Mouse (Mus musculus): Measurements from ENCODE around the gene Smpd1. TPM values are rescaled to one million over a fixed set of nuclear protein-coding genes. Genes with fewer than 3 reads are reported as not detected.

Smpd1 gene
- total RNA-seq (2014; rRNA removed), result 177 and 178 TPM in 2 replicates
- 103 and 108 TPM in 2 replicates for polyA plus RNA-seq (2015; fragmentation: Nextera tagmentation; extraction: Ambion mirVana)

GRCm38 (mm10) chr7:105554212-105554942 is at the start of gene Smpd1:
Gene Smpd1, plus strand, starts transcription at chr7:105554360.
- TF ChIP-seq CTCF (IDR thresholded peaks at IDR 0.05; ENCODE audit: low read depth), result no peak; the same call in 1 of the 2 replicates
- H3K4me3 ChIP-seq (ENCODE audit: low read length), result peak within 1 kb of the TSS; percentile 74

DNA sequence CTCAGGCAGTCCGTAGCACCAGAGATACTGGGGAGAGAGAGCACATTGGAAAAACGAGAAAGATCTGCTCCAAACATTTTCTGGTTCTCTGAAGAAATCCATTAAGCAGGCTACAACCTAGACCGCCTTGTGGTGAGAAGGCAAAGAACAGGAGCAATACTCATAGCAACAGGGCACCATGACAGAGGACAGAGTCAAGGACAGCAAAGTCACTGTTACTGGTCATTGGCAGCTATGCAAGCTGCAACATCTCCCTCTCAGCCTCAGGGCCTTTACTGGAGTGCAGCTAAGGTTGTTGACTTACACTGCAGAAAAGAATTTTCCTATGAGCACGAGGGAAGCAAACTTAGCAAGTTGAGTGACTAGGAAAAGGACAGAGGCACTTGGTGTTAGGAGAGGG is 46.9 kb upstream of the Smpd1 start:
- H3K36me3 ChIP-seq (ENCODE audit: insufficient read depth, low read length), result no peaks in the 10 kb centered on the region
- H3K27me3 ChIP-seq (ENCODE audit: insufficient read depth, low read length), result no peaks in the 10 kb centered on the region
- no peaks in the 10 kb centered on the region for H3K9me3 ChIP-seq (ENCODE audit: low read length)
- H3K4me3 ChIP-seq (ENCODE audit: low read length), result no peak overlapping the region
- no peak overlapping the region for H3K4me2 ChIP-seq (ENCODE audit: low read depth, low read length)
- no peak overlapping the region for H3K27ac ChIP-seq
- no peak overlapping the region for H3K9ac ChIP-seq (replicated peaks; ENCODE audit: low read length)
- ATAC-seq (no peak), DNase-seq (ENCODE audit: low spot score) (no peak)
- no peak for TF ChIP-seq CTCF (IDR thresholded peaks at IDR 0.05; ENCODE audit: low read depth)
- WGBS, result 72% methylated on average over 4 of the region's 4 CpGs
- H3K4me1 ChIP-seq (ENCODE audit: insufficient read depth, low read length), result no peaks in the 10 kb centered on the region

More at GRCm38 (mm10) chr7:105554212-105554942, at the start of gene Smpd1:
- Histone ChIP-seq H3K27ac (peak within 1 kb of the TSS; percentile 87), H3K4me2 (ENCODE audit: low read depth, low read length) (peak within 1 kb of the TSS; percentile 85), H3K27me3 (ENCODE audit: insufficient read depth, low read length) (no peaks in the 10 kb centered on the region), H3K4me1 (ENCODE audit: insufficient read depth, low read length) (peaks cover 19% of the 10 kb centered on the region), H3K9ac (replicated peaks; ENCODE audit: low read length) (peak within 1 kb of the TSS; percentile 84), H3K36me3 (ENCODE audit: insufficient read depth, low read length) (peaks cover 18% of the 10 kb centered on the region; the same call in 1 of the 2 replicates), H3K9me3 (ENCODE audit: low read length) (no peaks in the 10 kb centered on the region)
- 2% methylated on average over 26 of the region's 26 CpGs for WGBS
- DNase-seq (ENCODE audit: low spot score), result peak; percentile 95
- ATAC-seq, result peak; percentile 94

DNA sequence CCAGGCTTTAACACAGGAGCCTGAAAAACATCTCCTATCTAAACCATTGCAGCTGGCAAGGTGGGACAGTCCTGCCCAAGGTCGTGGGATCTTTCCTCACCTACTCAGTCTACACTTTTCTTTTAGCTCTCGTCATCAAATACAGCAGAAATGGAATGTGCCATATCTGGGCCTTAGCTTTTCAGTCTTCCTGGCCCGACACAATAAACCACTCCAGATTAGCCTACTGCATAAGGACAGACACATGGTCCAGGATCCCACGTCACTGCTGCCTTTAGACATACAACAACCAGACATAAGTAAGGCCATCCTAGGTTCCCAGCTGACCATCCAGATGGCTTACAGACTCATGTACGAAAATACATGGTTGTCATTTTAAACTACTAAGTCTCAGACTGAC is 44.0 kb upstream of the Smpd1 start:
- no peak for ATAC-seq
- H3K4me3 ChIP-seq (ENCODE audit: low read length), result no peak overlapping the region
- no peaks in the 10 kb centered on the region for H3K27me3 ChIP-seq (ENCODE audit: insufficient read depth, low read length)
- no peak overlapping the region for H3K27ac ChIP-seq
- H3K9ac ChIP-seq (replicated peaks; ENCODE audit: low read length), result no peak overlapping the region
- H3K4me2 ChIP-seq (ENCODE audit: low read depth, low read length), result no peak overlapping the region
- no peaks in the 10 kb centered on the region for H3K4me1 ChIP-seq (ENCODE audit: insufficient read depth, low read length)
- no peak for TF ChIP-seq CTCF (IDR thresholded peaks at IDR 0.05; ENCODE audit: low read depth)
- 91% methylated on average over 5 of the region's 5 CpGs for WGBS
- no peaks in the 10 kb centered on the region for H3K9me3 ChIP-seq (ENCODE audit: low read length)
- H3K36me3 ChIP-seq (ENCODE audit: insufficient read depth, low read length), result no peaks in the 10 kb centered on the region
- no peak for DNase-seq (ENCODE audit: low spot score)

- Histone ChIP-seq H3K27me3 (ENCODE audit: insufficient read depth, low read length) (no peaks in the 10 kb centered on the region), H3K4me2 (ENCODE audit: low read depth, low read length) (no peak overlapping the region), H3K9ac (replicated peaks; ENCODE audit: low read length) (no peak overlapping the region), H3K4me3 (ENCODE audit: low read length) (no peak overlapping the region), H3K9me3 (ENCODE audit: low read length) (no peaks in the 10 kb centered on the region), H3K4me1 (ENCODE audit: insufficient read depth, low read length) (no peaks in the 10 kb centered on the region), H3K36me3 (ENCODE audit: insufficient read depth, low read length) (no peaks in the 10 kb centered on the region), H3K27ac (0 out of 2 replicates have a peak overlapping the region, but pooled peaks have one; percentile 1)
- WGBS, result 52% methylated on average over 5 of the region's 5 CpGs
- TF ChIP-seq CTCF (IDR thresholded peaks at IDR 0.05; ENCODE audit: low read depth), result no peak
- DNase-seq (ENCODE audit: low spot score) (peak; percentile 62), ATAC-seq (peak; percentile 83)
Observed at GRCm38 (mm10) chr7:105513845-105514291, 40.3 kb upstream of the Smpd1 start.

DNA sequence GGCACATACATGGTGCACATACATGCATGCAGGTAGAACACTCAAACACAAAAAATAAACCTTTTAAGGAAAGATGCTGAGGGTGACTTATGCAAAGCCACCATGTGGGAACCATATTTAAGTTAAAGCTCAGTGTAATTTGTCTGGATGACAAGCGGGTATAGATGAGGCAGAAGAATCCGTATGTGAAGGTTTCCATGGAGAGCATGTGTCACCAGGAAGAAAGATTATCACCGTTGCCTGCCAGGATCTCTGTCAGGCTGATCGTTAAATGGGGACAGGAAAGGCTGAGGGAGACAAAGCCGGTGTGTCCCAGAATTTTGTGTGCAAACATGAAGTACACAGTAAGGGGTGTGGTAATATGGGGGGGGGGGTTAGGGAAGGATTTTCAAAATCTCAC is 39.6 kb upstream of the Smpd1 start:
- Histone ChIP-seq H3K4me3 (ENCODE audit: low read length) (no peak overlapping the region), H3K9me3 (ENCODE audit: low read length) (no peaks in the 10 kb centered on the region), H3K4me1 (ENCODE audit: insufficient read depth, low read length) (no peaks in the 10 kb centered on the region), H3K9ac (replicated peaks; ENCODE audit: low read length) (no peak overlapping the region), H3K27ac (no peak overlapping the region), H3K36me3 (ENCODE audit: insufficient read depth, low read length) (no peaks in the 10 kb centered on the region), H3K4me2 (ENCODE audit: low read depth, low read length) (no peak overlapping the region), H3K27me3 (ENCODE audit: insufficient read depth, low read length) (no peaks in the 10 kb centered on the region)
- 37% methylated on average over 5 of the region's 5 CpGs for WGBS
- no peak for TF ChIP-seq CTCF (IDR thresholded peaks at IDR 0.05; ENCODE audit: low read depth)
- DNase-seq (ENCODE audit: low spot score), result peak; percentile 32
- ATAC-seq, result peak; percentile 15; the same call in 1 of the 2 replicates

GRCm38 (mm10) chr7:105515178-105515577 is 39.0 kb upstream of the Smpd1 start:
- TF ChIP-seq CTCF (IDR thresholded peaks at IDR 0.05; ENCODE audit: low read depth), result peak; percentile 93
- Histone ChIP-seq H3K4me2 (ENCODE audit: low read depth, low read length) (no peak overlapping the region), H3K9me3 (ENCODE audit: low read length) (no peaks in the 10 kb centered on the region), H3K27me3 (ENCODE audit: insufficient read depth, low read length) (no peaks in the 10 kb centered on the region), H3K4me3 (ENCODE audit: low read length) (no peak overlapping the region), H3K36me3 (ENCODE audit: insufficient read depth, low read length) (no peaks in the 10 kb centered on the region), H3K4me1 (ENCODE audit: insufficient read depth, low read length) (no peaks in the 10 kb centered on the region), H3K9ac (replicated peaks; ENCODE audit: low read length) (no peak overlapping the region), H3K27ac (no peak overlapping the region)
- peak; percentile 78 for DNase-seq (ENCODE audit: low spot score)
- ATAC-seq, result peak; percentile 48; the same call in 1 of the 2 replicates
- 14% methylated on average over 5 of the region's 5 CpGs for WGBS
